Mouse (Mus musculus) layer of hippocampus, adult 18-20 months (tissue): ENCODE results near the gene Zer1. TPM values are rescaled to one million over a fixed set of nuclear protein-coding genes. Genes with fewer than 3 reads are reported as not detected.
"Not testable (repeated sequence)": the region's sequence is repeated elsewhere in the genome, so short reads cannot be mapped to it uniquely, and the experiment has no call there.

Source experiments
- DNase-seq, 2 experiments: peaks; one replicate each; pipeline ENCODE4 v3.0.0; 2022; ENCODE audit warnings: low spot score in 2 of 2
- total RNA-seq, 2 experiments: library from RNA; stranded (reverse); gene quantifications; 2 replicates each; pipeline ENCODE4 v1.2.3; 2021

The Zer1 gene
- total RNA-seq, 2 experiments from 2014 or later = 187 to 193 TPM

DNA sequence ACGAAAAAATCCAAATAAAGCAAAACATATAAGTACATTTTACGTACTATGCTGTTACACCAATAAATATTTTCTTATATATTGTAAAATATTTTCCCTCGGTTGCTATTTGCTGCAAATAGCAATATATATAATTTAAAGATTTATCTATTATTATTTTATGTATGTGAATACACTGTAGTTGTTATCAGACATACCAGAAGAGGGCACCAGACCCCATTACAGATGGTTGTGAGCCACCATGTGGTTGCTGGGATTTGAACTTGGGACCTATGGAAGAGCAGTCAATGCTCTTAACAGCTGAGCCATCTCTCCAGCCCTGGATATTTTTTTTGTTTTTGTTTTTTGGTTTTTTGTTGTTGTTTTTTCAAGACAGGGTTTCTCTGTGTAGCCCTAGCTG lies 69.1 kb downstream of the Zer1 start:
- DNase-seq = not testable (repeated sequence)

DNA sequence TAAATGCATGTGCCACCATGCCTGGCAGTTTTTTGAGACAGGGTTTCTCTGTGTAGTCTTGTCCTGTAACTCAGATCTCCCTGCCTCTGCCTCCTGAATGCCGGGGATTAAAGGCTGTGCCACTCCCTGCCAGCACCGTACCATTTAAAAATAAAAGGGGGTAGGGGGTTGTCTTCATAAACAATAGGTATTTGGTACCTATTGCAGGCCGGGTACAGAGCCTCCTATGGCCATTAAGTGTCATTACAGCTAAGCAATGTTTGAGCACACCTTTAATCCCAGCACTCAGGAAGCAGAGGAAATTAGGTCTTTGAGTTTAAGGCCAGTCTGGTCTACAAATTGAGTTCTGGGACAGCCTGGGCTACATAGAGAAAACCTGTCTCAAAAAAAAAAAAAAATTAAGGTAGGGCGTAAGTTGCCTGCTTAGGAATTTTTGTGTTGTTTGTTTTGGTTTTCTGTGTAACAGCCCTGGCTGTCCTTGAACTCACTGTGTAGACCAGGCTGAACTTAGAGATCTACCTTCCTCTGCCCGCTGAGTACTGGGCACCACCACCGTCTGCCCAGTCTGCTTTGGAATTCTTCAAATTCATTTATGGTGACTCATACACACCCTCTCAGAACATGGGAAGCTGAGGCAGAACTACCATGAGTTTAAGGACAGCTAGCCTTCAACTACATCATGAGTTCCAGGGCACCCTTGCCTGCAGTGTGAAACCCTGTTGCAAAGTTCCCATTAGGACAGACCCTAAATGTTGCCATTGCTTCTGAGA lies 72.2 kb downstream of the Zer1 start:
- no peak for DNase-seq

DNA sequence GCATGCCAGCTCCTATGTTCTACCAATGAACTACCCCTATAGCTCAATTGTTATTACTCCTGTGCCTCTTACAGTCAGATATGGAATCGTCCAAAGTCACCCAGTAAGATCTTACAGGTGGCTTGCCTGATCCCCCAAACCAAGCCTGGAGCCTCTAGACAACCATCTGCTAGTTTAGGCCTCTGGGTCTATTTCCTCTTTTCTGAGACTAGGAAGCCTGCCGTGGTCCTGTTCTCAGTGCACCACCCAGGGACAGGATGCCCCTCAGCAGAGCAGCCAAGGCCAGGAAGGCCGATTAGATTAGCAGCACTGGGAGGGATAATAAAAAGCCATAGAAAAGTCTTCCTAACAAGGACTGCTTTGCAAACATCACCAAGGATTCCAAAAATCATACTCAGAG lies 74.6 kb downstream of the Zer1 start:
- DNase-seq = no peak

DNA sequence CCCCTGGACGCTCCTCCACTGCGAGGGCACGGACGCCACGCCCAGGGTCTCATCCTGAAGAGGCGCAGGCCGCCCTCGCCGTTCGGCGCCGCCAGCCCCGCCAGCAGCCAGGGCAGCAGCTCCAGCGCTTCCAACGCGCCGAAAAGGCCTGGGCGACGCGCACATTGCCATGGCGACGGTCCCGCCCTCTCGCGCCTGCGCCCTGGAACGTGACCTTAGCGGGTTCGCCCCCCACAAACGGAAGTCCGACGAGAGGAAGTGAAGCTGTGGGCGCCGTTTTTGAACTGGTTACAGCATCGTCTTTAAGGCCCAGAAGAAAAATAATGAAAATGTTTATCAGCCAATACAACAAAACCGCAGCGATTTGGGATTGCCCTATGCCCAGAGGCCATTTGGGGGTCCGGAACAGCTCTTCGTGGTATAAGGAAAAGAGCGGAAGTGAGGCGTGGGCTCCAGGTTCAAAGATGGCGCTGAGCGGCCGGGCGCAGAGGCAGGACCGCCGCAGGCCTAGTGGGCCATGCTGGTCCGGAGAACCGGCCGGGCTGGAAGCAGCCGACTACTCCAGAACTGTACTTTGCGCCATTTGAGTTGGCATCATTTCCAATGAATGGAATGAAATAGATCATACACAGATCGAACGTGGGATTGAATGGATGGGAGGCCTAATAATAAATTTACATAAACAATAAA lies 75.5 kb downstream of the Zer1 start, which contains the start of gene Wdr34:
Wdr34 (minus strand) TSS at position 183 of the 690 bp plus-strand sequence.
- peak; percentile 96 to 98 for DNase-seq

DNA sequence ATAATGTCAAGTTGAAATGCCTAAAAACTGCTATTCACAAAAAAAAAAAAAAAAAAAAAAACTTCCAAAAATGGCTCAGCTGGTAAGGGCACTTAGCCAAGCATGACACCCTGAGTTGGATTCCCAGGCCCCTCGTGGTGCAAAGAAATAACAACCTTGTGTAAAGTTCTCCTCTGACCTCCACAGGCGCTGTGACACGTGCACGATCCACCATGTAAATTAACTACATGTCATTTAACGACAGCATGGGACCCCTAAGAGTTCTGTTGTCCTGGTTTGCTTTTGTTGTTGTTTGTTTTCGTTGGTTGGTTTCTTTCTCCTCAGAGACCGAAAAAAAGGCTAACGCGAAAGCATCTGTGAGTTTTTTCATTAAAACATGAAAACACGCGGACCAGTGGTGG lies 76.3 kb downstream of the Zer1 start:
- no peak for DNase-seq

Other genes starting within 250 kb of the Zer1 start
- 10 to 100 TPM; 87.0 to 88.7 TPM for gene Odf2, start 235.4 kb downstream of the Zer1 start, total RNA-seq
- gene Gle1, start 189.2 kb downstream of the Zer1 start, total RNA-seq = 10 to 100 TPM; 43.2 to 44.4 TPM
- gene Sptan1, start 159.0 kb downstream of the Zer1 start, total RNA-seq = 100 to 1,000 TPM; 815 TPM
- gene Wdr34, start 75.7 kb downstream of the Zer1 start, total RNA-seq = 10 to 100 TPM; 38.3 to 39.4 TPM
- 100 to 1,000 TPM; 192 to 199 TPM for gene Set, start 67.2 kb downstream of the Zer1 start, total RNA-seq
- gene Pkn3, start 46.9 kb downstream of the Zer1 start, total RNA-seq = 1 to 10 TPM; 2.1 to 3.8 TPM
- 10 to 100 TPM in 1 of 2 experiments, 1 to 10 TPM in 1; 7.9 to 10.5 TPM for gene Zdhhc12, start 30.9 kb downstream of the Zer1 start, total RNA-seq
- gene Tbc1d13, start 9.2 kb upstream of the Zer1 start, total RNA-seq = 10 to 100 TPM; 51.1 to 54.7 TPM
- gene Endog, start 46.9 kb upstream of the Zer1 start, total RNA-seq = 10 to 100 TPM; 20.7 to 24.9 TPM
- gene Spout1, start 53.9 kb upstream of the Zer1 start, total RNA-seq = 10 to 100 TPM; 34.2 to 34.6 TPM
- 10 to 100 TPM; 15.2 to 16.1 TPM for gene Kyat1, start 81.3 kb upstream of the Zer1 start, total RNA-seq
- 10 to 100 TPM; 61.5 to 62.8 TPM for gene Lrrc8a, start 113.1 kb upstream of the Zer1 start, total RNA-seq
- gene Gm28035, start 116.0 kb upstream of the Zer1 start, total RNA-seq = 1 to 10 TPM; 8.4 to 9.5 TPM
- gene Phyhd1, start 141.6 kb upstream of the Zer1 start, total RNA-seq = 10 to 100 TPM; 17.7 to 20.1 TPM
- gene Gm28038, start 156.5 kb upstream of the Zer1 start, total RNA-seq = not detected
- 10 to 100 TPM; 19.8 to 22.3 TPM for gene Dolk, start 161.7 kb upstream of the Zer1 start, total RNA-seq
- gene Nup188, start 161.8 kb upstream of the Zer1 start, total RNA-seq = 10 to 100 TPM; 19.5 to 21.9 TPM
- gene Sh3glb2, start 234.8 kb upstream of the Zer1 start, total RNA-seq = 100 to 1,000 TPM; 274 to 286 TPM
- gene Miga2, start 239.6 kb upstream of the Zer1 start, total RNA-seq = 100 to 1,000 TPM; 105 to 111 TPM